Mouse (Mus musculus): Measurements from ENCODE around the gene H3f3a. TPM values are rescaled to one million over a fixed set of nuclear protein-coding genes. Genes with fewer than 3 reads are reported as not detected.
A peak's percentile ranks its signal among the peaks of the same experiment; 100 is the strongest.
"Not testable (repeated sequence)": the region's sequence is repeated elsewhere in the genome, so short reads cannot be mapped to it uniquely, and the experiment has no call there.

Gene H3f3a
- total RNA-seq (2015; ENCODE audit: low replicate concordance) (2,042 and 2,351 TPM in 2 replicates), total RNA-seq (2017; ENCODE audit: low replicate concordance) (2,407 and 2,791 TPM in 2 replicates)

DNA sequence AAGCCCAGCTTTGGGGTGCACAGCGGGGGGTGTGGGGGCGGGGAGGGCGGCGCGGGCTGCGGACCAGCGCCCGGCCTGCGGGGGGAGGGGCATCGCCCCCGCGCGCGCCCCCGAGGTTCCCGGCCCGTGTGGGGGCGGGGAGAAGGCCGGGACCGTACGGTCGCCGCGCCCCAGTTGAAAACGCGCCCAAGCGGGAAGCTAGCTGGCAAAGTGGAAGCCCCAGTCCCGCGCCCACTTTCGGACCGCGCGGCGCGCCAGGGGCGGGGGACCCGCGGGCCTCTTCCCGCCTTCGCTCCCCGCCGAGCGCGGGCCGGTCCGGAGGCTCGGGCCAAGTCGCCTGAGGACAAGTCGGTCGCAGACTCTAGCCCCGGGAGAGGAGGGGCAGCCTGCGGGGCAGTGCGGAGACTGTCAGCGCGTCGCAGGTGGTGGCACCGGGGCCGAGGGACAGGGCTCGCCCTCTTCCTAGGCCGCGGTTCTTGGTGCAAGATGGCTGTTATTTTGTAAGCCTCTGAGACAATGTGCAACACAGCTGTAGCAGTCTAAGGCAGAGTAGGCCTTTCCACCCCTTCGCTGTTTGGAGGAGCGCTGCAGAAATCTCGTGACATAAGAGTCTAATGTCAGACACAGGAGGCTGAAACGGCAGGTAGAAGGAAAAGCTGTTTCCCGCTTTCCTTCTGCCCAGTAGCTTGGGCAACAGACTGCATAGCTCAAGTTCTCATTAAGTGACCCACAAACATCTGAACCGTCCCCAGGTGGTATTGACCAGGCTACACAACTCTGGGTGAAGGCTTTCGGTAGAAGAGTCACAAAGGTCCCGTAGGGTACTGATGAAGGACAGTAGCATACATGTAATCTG is at the start of gene H3f3a:
Gene H3f3a, minus strand, starts transcription at position 59 of the 856 bp plus-strand sequence.
- ATAC-seq (replicated peaks; ENCODE audit: low FRiP score, poor library complexity, severe bottlenecking): peak; percentile 55

DNA sequence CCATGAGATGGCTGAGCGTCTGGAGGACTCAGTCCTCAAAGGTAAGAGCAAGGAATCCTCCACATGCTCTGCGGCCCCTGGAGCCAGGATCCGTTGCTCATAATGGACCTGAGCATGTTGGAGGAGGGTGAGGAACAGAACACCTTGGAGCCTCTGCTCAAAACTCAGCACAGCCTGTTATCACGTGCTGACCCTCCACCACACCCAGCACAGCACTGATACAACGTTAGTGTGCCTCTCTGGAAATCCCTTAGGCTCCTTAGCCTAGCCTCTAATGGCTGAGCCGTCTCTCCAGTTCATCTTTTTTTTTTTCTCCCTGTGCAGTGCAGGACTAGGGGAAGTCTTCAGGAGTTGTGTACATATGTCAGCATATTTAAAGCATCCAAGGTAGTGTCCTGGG is 46.3 kb upstream of the H3f3a start:
- no peak for ATAC-seq (replicated peaks; ENCODE audit: low FRiP score, poor library complexity, severe bottlenecking)

DNA sequence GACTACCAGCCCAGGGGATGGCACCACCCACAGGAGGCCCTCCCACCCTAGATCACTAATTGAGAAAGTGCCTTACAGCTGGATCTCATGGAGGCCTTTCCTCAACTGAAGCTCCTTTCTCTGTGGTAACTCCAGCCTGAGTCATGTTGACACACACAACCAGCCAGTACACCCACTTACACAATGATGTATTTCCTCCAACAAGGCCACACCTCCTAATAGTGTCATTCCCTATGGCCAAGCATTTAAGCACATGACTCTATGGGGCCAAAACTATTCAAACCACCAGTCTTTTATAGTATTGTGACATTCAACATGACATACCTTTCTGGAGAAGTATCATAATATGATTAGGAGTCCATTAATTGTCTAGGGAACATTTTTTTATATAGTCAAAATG is 45.0 kb upstream of the H3f3a start:
- ATAC-seq (replicated peaks; ENCODE audit: low FRiP score, poor library complexity, severe bottlenecking): no peak

DNA sequence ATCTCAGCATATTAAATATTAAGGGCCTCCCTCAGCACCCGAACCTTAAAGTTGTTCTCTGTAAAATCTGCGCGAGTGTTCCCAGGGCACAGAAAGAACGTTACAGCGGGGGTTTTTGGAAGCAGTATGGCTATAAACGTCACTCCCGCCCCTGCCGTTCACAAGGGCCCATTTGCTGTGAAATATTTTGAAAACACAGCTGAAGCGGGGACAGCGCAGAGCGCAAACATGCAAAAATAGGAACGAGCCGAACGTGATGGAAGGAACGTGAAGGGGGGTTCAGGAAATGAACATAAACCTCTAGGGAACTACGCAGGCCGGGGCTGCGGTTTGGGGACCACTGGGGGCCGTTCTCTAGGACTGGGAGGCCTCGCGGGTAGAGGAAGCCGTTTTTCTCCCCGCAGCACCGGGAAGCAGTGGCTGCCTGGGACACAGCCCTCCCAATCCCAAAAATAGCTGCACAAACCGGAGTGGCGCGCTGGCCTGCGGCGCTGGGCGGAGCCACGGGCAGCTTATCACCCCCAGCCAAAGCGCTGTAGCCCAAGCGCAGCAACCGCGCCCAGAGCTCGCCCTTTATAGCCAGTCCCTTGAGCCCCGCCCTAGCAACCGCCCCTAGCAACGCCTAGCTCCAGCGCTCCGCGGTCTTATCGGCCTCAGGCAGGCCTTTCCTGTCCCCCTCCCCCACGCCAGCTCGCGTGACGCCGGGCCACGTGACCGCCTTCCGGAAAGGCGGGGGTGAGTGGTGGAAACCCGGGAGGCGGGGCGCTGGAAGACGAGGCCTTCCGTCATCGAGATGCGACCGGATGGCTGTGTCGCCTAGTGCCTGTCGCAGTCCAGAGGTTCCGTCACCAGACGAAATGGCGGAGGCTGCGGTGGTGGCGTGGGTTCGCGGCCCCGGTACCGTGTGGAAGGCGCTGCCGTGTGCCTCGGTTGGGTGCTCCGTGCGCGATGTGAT is 36.9 kb upstream of the H3f3a start, which contains the start of gene Sde2:
Gene Sde2, plus strand, starts transcription at position 812 of the 955 bp plus-strand sequence.
- peak; percentile 84 for ATAC-seq (replicated peaks; ENCODE audit: low FRiP score, poor library complexity, severe bottlenecking)

DNA sequence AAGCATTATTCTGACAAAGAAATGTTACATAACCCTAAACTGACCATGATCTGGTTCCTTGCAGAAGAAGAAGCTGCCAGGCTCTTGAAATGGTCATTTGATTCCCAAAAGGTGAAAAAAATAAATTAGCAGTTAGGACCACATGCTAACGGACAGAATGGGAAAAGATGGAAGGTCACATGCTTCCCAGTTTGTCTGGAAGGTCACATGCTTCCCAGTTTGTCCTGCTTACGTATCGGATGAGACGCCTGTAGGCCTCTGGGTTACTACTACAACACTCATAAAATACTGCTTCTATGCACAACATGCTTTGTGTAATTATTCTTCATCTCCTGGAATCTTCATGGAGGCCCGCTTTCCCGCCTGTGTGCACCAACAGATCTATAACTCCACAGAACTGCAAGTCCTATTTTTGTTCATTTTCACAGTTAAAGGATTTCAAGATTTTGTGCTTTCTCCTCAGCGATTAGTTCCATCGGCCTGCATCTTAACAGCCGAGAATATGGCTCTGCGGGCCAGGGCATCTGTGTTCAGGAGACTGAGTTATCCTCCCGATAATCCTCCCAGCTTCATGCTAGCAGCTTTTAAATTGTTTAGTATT is 36.1 kb upstream of the H3f3a start:
- ATAC-seq (replicated peaks; ENCODE audit: low FRiP score, poor library complexity, severe bottlenecking): no peak

DNA sequence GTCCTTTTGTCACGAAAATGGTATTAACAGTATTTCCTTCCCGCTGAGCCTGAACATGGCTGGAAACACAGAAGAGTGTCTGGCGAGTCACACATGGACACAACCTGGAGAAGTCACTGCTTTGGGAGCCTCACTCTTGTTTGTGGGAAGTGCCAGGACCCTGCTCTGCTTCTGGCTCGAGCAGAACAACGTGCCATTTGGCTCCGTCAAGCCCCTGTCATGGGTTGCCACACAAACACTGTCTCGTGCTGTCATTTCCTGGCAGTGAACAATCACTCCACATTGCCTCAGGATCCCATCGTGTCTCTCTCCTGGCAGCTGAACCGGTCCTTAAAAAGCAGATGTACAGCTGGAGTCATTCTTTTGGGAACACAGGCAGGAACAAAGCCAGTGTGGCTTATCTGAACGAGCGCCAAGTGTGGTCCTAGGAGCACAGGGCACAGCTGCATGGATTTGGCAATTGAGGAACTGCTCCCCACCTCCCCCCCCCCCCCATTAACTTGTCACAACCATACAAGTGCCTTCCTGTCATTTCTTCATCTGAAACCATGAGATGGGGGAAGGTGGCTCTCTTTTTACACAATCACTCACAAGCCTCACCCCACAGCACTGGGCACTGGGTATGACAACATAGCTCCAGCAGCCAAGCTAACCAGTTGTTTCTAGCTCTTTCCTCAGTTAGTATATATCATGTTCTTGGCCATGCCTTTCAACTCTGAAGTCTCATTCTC is 34.9 kb upstream of the H3f3a start:
- peak; percentile 11; the same call in 1 of the 2 replicates for ATAC-seq (replicated peaks; ENCODE audit: low FRiP score, poor library complexity, severe bottlenecking)

DNA sequence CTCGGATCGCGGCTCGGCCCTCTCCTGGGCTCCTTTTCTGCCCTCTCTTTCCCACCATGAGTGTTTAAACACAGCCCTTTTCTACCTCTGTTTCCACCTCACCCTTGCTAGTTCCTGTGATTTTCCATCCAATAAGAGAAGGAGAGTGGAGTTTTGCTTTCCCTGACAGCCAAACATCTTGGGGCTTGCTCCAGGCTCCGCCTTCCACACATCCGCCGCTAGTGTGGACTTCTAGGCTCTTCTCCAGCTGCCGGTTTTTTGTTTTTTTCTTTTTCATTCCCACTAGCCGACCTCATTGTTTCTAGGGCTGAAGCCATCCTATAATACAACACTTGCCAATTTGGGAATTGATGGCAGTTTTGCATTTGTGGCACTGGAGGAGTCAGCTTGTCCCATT is 34.4 kb upstream of the H3f3a start:
- ATAC-seq (replicated peaks; ENCODE audit: low FRiP score, poor library complexity, severe bottlenecking): peak; percentile 72

DNA sequence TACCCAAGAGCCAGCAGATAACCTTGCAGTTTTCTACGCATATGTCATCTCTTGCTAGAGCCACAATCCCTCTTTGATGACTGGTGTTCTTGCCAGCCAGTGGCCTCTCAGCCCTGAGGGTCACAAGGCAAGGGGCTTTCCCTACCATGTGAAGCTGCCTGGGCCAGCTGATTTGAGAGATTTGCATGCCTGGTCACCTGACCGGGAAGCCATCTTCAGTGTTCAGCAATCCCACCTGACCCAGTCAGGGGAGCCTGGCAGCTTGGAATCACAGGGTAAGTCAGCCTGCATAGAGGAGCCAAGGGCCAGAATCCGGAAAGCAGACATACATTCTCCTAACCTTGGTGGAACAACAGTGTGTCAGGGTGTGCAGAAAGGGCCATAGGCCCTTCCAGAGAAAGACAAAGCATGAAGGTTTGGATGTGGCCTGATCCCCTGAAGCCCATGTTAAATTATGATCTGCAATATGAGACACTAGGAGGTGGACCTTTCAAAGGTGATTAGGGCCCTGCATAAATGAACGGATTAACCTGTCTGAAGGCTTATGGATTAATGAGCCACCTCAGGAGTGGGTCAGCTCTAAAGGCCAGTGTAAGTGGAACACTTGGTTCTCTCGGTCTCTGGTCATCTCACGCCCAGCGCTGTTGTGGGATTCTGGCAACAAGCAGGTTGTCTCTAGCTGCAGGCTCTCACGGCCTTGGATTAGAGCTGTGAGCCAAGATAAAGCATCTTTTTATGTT is 28.0 kb upstream of the H3f3a start:
- ATAC-seq (replicated peaks; ENCODE audit: low FRiP score, poor library complexity, severe bottlenecking): no peak

DNA sequence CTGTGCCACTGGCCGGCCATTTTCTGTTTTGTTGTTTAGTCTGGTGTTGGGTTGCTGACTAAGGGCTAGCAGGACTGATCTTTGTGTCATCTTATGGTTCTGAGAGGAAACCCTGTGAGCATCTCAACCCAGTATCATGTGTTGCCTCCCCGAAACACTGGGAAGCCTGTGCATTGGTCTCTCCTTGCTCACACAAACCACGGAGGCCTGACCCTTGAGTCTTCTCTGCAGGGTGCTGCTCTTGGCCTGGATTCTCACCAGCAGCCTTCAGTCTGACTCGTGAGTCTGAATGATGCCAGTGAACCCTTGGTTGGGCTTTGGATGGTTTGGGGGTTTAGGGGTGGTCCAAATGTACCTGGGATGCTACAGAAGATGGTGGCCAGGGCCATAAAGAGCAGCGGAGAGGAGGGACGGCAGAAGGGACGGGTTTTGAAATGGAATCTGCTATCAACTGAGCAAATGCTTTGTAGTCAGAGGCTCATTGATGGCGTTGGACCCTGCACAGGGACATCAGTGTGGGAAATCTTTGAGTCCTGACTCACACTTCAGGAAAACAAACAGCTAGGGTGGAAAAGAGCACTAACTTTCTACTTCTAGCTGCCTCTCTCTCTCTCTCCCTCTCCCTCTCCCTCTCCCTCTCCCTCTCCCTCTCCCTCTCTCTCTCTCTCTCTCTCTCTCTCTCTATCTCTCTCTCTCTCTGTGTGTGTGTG is 25.6 kb upstream of the H3f3a start:
- no peak for ATAC-seq (replicated peaks; ENCODE audit: low FRiP score, poor library complexity, severe bottlenecking)

DNA sequence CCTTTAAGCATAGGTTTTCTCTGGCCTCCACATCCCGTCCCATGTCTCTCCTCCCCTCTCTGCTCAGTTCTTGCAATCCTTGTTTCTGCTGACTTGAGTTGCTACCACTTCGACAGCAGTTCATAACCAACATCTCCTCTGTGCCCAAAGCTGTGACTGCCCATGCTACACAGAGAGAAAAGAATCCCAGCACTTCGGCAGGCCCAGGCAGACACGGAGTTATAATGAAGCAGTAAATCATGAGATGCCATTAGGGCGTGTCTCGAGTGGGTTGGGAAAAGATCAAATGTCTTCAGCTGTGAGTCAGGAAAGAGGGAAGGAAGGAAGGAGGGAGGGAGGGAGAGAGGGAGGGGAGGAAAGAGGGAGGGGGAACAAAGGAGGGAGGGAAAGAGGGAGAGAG is 24.3 kb upstream of the H3f3a start:
- no peak for ATAC-seq (replicated peaks; ENCODE audit: low FRiP score, poor library complexity, severe bottlenecking)

DNA sequence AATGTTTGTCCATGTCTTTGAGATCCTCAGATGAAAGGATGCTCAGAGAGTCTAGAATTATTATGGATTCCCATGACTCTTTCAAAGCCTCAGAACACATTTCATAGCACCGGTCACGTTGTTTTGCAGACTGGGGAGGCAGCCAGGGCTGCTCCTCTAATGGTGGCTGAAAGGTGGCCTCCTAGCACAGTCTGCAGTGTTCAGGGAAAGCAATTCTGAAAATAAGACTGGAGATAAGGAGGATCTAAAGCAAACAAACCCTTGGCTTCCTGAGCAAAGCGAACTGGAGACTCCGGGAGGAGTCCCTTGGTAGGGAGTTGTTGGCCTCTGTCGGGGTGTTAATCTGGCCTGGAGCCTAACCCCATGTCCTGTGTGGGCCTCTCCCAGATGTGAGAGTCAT is 23.4 kb upstream of the H3f3a start:
- no peak for ATAC-seq (replicated peaks; ENCODE audit: low FRiP score, poor library complexity, severe bottlenecking)

DNA sequence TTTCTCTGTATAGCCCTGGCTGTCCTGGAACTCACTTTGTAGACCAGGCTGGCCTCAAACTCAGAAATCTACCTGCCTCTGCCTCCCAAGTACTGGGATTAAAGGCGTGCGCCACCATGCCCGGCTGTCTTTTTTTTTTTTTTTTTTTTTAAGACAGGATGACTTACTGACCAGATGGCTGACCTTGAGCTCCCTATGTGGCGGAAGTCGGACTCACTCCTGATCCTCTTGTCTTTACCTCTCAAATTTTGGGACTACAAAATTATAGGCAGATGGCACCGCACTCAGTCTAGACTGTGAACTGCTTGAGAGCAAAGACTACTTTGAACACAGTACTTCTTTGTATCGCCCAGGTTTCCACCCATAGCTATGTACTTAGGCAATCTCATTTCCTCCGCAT is 22.7 kb upstream of the H3f3a start:
- not testable (repeated sequence) for ATAC-seq (replicated peaks; ENCODE audit: low FRiP score, poor library complexity, severe bottlenecking)

DNA sequence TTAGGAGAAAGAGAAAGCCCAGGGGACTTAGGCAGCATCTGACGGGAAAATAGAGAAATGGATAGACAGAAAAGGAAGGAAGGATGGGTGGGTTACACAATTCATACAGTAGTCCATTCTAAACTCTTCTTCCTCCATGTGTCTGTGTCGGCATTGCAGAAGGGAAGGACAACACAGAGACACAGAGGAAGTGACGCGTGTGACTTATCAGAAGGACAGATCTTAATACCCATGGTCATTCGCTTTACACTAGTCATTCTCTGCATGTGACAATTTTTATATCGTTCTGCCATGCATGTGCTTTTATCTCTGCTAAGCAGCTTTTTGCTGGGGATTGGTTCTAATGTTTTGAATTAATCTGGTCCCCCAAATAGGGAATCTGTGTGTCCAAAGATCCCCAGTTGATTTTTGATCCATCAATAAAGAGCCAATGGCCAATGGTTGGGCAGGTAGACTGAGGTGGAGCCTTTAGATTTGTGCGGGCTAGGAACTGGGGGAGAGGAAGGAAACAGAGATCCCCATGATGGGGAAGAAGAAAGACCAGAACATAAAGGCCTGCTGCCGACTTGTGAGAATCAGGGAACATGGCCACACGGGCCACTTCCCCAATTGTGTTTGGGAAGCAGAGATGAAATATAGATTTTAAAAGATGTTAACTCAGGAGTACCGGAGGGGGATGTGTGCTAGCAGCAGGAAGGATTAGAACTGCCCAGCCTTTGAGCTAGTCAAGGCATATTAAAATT is 21.7 kb upstream of the H3f3a start:
- ATAC-seq (replicated peaks; ENCODE audit: low FRiP score, poor library complexity, severe bottlenecking): no peak

DNA sequence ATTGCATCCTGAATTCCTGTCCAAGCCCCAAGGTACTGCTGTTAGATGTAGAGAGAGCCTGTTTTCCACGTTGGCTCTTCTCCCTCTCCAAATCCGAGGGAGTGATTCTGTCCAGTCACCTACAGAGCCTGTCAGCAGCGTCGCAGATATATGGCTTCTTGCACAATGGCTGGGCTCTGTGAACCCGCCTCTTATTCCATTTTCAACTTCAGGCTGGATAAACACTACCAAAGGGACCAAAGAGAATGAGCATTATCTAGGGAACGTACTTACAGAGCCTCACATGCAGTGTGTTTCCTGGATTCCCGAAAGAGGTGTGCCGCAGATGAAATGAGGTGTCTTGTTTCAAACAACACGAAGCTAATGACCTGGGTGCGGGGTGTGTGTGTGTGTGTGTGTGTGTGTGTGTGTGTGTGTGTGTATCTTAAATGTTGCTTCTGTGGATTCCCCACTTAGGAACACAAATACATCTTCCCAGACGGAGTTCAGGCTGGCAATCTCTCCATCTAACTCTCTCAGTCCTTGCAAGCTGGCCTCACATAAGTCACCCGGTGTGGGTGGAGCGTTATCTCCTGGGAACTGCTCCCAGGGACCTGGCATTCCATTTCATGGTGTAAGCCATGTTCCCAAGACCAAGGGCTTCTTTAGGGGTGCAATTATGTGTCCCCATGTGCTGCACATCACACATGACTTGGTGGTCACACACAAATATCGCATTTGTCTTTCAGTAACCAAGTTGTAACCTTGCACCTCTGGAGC is 17.0 kb upstream of the H3f3a start:
- ATAC-seq (replicated peaks; ENCODE audit: low FRiP score, poor library complexity, severe bottlenecking): no peak

DNA sequence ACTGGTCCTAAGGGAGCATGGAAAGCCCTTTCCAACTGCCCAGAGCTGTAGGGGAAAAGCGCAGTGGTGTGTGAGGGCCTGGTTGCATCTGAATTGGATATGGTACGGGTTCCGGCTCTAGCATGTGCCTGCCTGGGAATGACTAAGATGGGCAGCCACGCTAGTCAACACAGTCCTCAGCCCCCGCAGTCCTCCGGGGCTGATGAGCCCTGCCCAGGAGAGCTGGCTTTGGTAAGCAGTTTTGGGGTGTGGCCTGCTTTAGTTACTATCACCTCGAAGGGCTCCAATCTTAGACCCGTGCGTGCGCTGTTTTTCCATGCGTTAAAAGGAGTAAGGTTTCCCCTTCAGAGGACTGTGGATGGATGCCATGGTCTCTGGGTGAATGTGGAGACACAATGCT is 16.4 kb upstream of the H3f3a start:
- peak; percentile 74 for ATAC-seq (replicated peaks; ENCODE audit: low FRiP score, poor library complexity, severe bottlenecking)

DNA sequence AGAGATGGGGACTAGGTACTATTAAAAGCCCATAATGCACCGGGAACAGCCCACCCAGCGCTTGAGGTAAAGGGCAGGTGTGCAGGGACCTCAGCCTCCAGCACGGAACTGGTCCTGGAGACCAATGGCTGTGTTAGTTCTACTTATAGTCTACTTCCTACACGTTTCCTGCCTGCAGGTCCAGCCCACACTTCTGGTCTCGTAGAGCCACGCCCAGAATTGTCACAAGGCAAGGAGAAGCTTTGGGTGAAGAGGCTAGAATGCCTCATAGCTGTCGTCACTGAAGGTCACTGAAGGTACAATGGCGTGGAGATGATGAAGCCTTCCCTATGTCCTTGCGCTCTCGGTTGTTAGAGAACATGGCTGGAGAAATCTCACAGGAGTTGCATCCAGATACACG is 16.0 kb upstream of the H3f3a start:
- ATAC-seq (replicated peaks; ENCODE audit: low FRiP score, poor library complexity, severe bottlenecking): peak; percentile 74

DNA sequence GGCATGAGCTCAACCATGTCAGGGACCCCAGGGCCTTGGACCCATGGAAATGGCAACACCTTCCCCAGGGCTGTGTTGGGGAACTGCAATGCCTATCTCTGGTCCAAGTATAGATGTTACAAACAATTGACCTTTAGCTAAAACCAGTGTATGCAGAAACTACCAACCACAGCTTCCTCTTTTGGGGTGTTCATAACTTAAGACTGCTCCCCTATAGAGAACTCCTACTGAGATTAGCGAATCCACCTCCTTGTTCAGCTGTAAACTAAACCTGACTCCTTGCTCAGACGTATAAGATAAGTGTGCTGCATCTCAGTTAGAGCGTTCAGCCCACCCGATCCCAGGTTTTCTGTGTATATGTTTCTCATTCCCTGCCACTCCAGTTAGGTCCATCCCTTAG is 12.9 kb upstream of the H3f3a start:
- no peak for ATAC-seq (replicated peaks; ENCODE audit: low FRiP score, poor library complexity, severe bottlenecking)

All from erythroid progenitor cell, adult 5-6 weeks (primary cell).